Mouse (Mus musculus) lung, embryonic 14.5 days (tissue): Measurements from ENCODE around the gene Zbtb41. TPM values are rescaled to one million over a fixed set of nuclear protein-coding genes. Genes with fewer than 3 reads are reported as not detected.

ENCODE experiments used
- ATAC-seq: fragments of 200-750 bp; cut with Nextera tagmentation; 2 replicates; pipeline ENCODE4 v1.8.0; 2017; ENCODE audit warnings: mild to moderate bottlenecking, moderate TSS enrichment, moderate library complexity; ENCODE audit not compliant: insufficient read depth
- DNase-seq: peaks from one replicate; pipeline ENCODE4 v3.0.0-alpha.2; 2015
- H3K27ac ChIP-seq: fragments of 300-500 bp; sonication (generic); 2 replicates; pipeline ENCODE4 v1.5.1; 2014; ENCODE audit warnings: low read depth, mild to moderate bottlenecking, moderate library complexity
- H3K27me3 ChIP-seq: fragments of 300-500 bp; sonication (generic); 2 replicates; pipeline ENCODE4 v1.6.1; 2014; ENCODE audit warnings: low read length, control low read depth; ENCODE audit not compliant: insufficient read depth
- H3K36me3 ChIP-seq: fragments of 300-500 bp; sonication (generic); 2 replicates; pipeline ENCODE4 v1.6.1; 2014; ENCODE audit warnings: control low read depth; ENCODE audit not compliant: insufficient read depth
- H3K4me1 ChIP-seq: fragments of 300-500 bp; sonication (generic); 2 replicates; pipeline ENCODE4 v1.6.1; 2014; ENCODE audit warnings: antibody characterized with exemption, control low read depth; ENCODE audit not compliant: insufficient read depth
- H3K4me2 ChIP-seq: fragments of 300-500 bp; sonication (generic); 2 replicates; pipeline ENCODE4 v1.6.1; 2014; ENCODE audit warnings: mild to moderate bottlenecking
- H3K4me3 ChIP-seq: fragments of 300-500 bp; sonication (generic); 2 replicates; pipeline ENCODE4 v1.5.1; 2014; ENCODE audit warnings: low read depth, low read length
- H3K9ac ChIP-seq: fragments of 300-500 bp; sonication (generic); 2 replicates; pipeline ENCODE4 v1.6.1; 2014
- H3K9me3 ChIP-seq: fragments of 300-500 bp; sonication (generic); 2 replicates; pipeline ENCODE4 v1.6.1; 2016; ENCODE audit warnings: low read depth, low read length, control low read depth
- CTCF ChIP-seq: IDR thresholded peaks from 2 replicates; pipeline ENCODE4 v1.5.1; 2016; ENCODE audit warnings: antibody characterized with exemption, low read depth
- WGBS: fragments of 180-500 bp; shearing (Covaris S2); extraction: QIAGEN DNeasy Blood & Tissue Kit; methylation state at CpG from one replicate; pipeline ENCODE4 v1.1.7; 2014; 5-methylcytosine and 5-hydroxymethylcytosine counted together
- polyA plus RNA-seq: library from polyadenylated mRNA; unstranded; fragments of >200 nt; fragmentation: Nextera tagmentation; extraction: Ambion mirVana; gene quantifications from 2 replicates; pipeline ENCODE4 v1.2.1, GENCODE M21; 2014

Zbtb41 gene
- 14.4 and 15.7 TPM in 2 replicates for polyA plus RNA-seq

GRCm38 (mm10) chr1:139421875-139422791, at the start of gene Zbtb41:
Gene Zbtb41 (plus strand): TSS chr1:139422288.
- 0 out of 2 replicates have a peak, but pooled peaks cover 2% of the 10 kb centered on the region for H3K36me3 ChIP-seq
- peak within 1 kb of the TSS; percentile 66 for H3K4me2 ChIP-seq
- peak; percentile 95 for ATAC-seq
- peak; percentile 62 for TF ChIP-seq CTCF
- no peaks in the 10 kb centered on the region for H3K9me3 ChIP-seq
- peak; percentile 95 for DNase-seq
- under 1% methylated on average over 84 of the region's 88 CpGs for WGBS
- H3K27ac ChIP-seq: peak within 1 kb of the TSS; percentile 92
- peak within 1 kb of the TSS; percentile 88 for H3K4me3 ChIP-seq
- H3K4me1 ChIP-seq: peaks cover 13% of the 10 kb centered on the region; the same call in 1 of the 2 replicates
- H3K27me3 ChIP-seq: no peaks in the 10 kb centered on the region
- peak within 1 kb of the TSS; percentile 89 for H3K9ac ChIP-seq

GRCm38 (mm10) chr1:139375900-139376299, 46.2 kb upstream of the Zbtb41 start:
- no peak for TF ChIP-seq CTCF
- no peak for ATAC-seq

DNA sequence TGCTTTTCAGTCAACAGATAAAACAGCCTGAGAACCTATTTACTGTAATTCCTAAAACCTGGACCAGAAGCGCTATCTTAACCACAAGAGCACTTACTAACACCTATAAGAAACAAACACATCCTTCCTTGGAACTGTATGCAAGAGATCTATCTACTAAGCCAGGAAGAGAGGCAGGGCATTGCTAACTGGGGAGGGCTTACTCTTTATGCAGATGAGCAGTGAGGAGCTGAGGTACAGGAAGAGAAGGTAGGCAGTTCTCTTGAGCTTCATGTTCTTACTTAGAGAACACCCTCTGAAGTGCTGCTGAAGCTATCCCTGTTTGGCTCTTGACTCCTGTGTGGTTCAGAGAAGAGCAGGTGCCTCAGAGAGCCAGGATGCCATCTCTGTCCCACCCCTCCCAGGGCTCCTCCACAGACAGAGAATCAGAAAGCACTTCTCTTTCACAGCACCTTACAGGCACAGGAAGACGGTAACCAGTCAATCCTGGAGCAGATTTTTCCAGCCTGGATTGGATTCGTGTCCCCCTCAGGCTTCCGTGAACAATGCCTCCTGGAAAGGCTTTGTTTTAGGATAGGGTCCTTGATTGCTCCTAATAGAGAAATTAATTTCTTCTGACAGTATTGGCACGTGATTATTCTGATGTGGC, 45.3 kb upstream of the Zbtb41 start, which contains the start of gene Crb1:
Gene Crb1 (minus strand): TSS at position 463 of the 649 bp plus-strand sequence.
- Histone ChIP-seq H3K27ac (no peak within 1 kb of the TSS), H3K27me3 (no peaks in the 10 kb centered on the region), H3K4me2 (no peak within 1 kb of the TSS), H3K36me3 (no peaks in the 10 kb centered on the region), H3K9ac (no peak within 1 kb of the TSS), H3K4me3 (no peak within 1 kb of the TSS), H3K4me1 (no peaks in the 10 kb centered on the region), H3K9me3 (no peaks in the 10 kb centered on the region)
- ATAC-seq: no peak
- WGBS: 10% methylated on average over 5 of the region's 5 CpGs
- TF ChIP-seq CTCF: no peak
- DNase-seq: peak; percentile 19

More at GRCm38 (mm10) chr1:139375900-139376299, 46.2 kb upstream of the Zbtb41 start:
- Histone ChIP-seq H3K4me2 (no peak overlapping the region), H3K36me3 (no peaks in the 10 kb centered on the region), H3K9ac (no peak overlapping the region), H3K27me3 (no peaks in the 10 kb centered on the region), H3K4me3 (no peak overlapping the region), H3K9me3 (no peaks in the 10 kb centered on the region), H3K27ac (no peak overlapping the region), H3K4me1 (no peaks in the 10 kb centered on the region)
- no peak for DNase-seq
- 28% methylated on average over 6 of the region's 6 CpGs for WGBS

DNA sequence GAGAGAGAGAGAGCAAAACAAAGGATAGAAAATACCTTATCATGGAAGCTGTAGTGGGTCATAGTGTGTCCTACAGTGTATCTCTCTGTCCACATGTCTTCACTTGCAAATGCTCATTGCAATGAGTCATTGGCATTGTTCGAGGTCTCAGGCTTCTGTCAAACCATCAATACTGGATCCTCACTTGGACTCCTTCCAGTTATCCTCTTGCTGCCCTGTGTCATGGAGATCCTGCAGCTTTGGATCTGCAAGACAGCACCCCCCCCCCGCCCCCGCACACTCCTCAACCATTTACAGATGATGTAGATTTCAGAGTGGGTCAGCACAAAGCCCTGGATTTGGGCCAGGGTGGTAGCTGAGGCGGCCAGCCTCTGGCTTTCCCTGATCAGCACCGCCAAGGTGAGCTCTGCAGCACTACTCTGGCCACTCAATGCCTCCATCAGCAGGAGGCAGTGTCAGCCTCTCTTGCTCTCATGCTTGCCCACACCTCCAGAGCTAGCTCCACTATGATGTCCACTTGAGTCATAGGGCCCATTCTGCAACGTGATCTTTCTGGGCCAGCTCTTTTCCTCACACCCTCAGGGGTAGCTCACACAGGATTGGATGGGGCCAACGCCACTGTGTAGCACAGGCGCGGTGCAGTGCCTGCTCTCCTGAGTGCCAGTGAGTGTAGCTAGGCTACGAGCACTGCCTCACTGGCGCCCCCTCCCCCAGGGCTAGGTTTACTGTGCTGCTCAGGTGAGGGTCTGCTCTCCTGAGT, 43.0 kb upstream of the Zbtb41 start:
- no peak overlapping the region for H3K27ac ChIP-seq
- H3K27me3 ChIP-seq: no peaks in the 10 kb centered on the region
- WGBS: 12% methylated on average over 11 of the region's 11 CpGs
- H3K4me2 ChIP-seq: no peak overlapping the region
- peak; percentile 75 for ATAC-seq
- H3K4me3 ChIP-seq: no peak overlapping the region
- H3K9ac ChIP-seq: no peak overlapping the region
- H3K4me1 ChIP-seq: no peaks in the 10 kb centered on the region
- no peaks in the 10 kb centered on the region for H3K9me3 ChIP-seq
- no peaks in the 10 kb centered on the region for H3K36me3 ChIP-seq
- DNase-seq: peak; percentile 1
- no peak; the same call in 1 of the 2 replicates for TF ChIP-seq CTCF

DNA sequence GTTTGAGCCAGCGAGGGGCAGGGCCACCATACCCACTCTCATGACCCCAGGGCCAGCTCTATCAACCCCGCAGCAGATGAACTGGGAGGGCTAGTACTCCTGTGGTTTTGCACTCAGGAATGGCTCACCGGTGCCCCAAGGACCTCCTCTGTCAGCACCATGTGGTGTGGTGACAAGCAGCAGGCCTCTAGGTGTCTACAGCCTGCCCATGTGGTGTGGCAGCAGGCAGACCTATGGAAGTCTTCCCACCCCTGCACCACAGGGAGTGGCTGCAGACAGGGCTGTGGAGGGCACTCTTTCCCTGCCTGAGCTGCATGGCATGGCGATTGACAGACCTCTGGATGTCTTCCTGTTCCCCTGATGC, 42.5 kb upstream of the Zbtb41 start:
- H3K9ac ChIP-seq: no peak overlapping the region
- DNase-seq: no peak
- no peak overlapping the region for H3K4me2 ChIP-seq
- H3K9me3 ChIP-seq: no peaks in the 10 kb centered on the region
- no peaks in the 10 kb centered on the region for H3K36me3 ChIP-seq
- TF ChIP-seq CTCF: no peak
- H3K27ac ChIP-seq: no peak overlapping the region
- 13% methylated on average over 4 of the region's 4 CpGs for WGBS
- ATAC-seq: peak; percentile 44; the same call in 1 of the 2 replicates
- H3K4me3 ChIP-seq: no peak overlapping the region
- H3K4me1 ChIP-seq: no peaks in the 10 kb centered on the region
- H3K27me3 ChIP-seq: no peaks in the 10 kb centered on the region

DNA sequence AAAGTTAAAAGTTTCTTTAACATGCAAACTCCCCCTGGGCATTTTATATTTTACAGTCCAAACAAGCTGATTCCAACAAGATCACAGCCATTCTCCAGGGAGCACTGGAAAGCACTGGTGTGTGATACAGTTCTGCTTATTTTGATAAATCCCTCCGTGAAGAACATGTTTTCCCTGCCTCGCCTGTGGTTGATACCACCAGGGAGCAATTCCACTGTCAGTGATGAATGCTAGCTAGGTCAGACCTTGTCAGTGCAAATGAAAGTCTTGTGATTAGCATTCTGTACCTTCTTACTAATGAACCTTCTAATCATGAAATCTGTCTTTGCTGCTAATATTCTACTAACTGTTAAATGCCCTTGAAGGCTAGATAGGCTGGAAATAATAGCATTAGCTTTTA, 30.3 kb upstream of the Zbtb41 start:
- Histone ChIP-seq H3K4me1 (no peaks in the 10 kb centered on the region), H3K9ac (no peak overlapping the region), H3K9me3 (no peaks in the 10 kb centered on the region), H3K4me2 (no peak overlapping the region), H3K4me3 (no peak overlapping the region), H3K27me3 (no peaks in the 10 kb centered on the region), H3K36me3 (no peaks in the 10 kb centered on the region), H3K27ac (no peak overlapping the region)
- ATAC-seq: no peak
- no peak for TF ChIP-seq CTCF
- WGBS: 39% methylated on average over 2 of the region's 2 CpGs
- DNase-seq: no peak

GRCm38 (mm10) chr1:139396589-139396988, 25.5 kb upstream of the Zbtb41 start:
- WGBS: 8% methylated on average over 1 of the region's 1 CpGs
- TF ChIP-seq CTCF: no peak
- Histone ChIP-seq H3K27ac (no peak overlapping the region), H3K4me1 (no peaks in the 10 kb centered on the region), H3K4me3 (no peak overlapping the region), H3K4me2 (no peak overlapping the region), H3K9me3 (no peaks in the 10 kb centered on the region), H3K27me3 (no peaks in the 10 kb centered on the region), H3K9ac (no peak overlapping the region), H3K36me3 (no peaks in the 10 kb centered on the region)
- DNase-seq (no peak), ATAC-seq (no peak)
